Mouse (Mus musculus) heart, embryonic 13.5 days (tissue): ENCODE measurements around the gene Myh9. TPM values are rescaled to one million over a fixed set of nuclear protein-coding genes. Genes with fewer than 3 reads are reported as not detected.

ENCODE experiments used
- ATAC-seq: fragments of 200-750 bp; cut with Nextera tagmentation; 2 replicates; pipeline ENCODE4 v1.8.0; 2017; ENCODE audit warnings: moderate TSS enrichment; ENCODE audit not compliant: insufficient number of reproducible peaks, low FRiP score, low TSS enrichment; ENCODE audit errors: extremely low read depth
- H3K27ac ChIP-seq: fragments of 300-500 bp; sonication (generic); replicated peaks from 2 replicates; pipeline ENCODE4 v1.5.1; 2015; ENCODE audit warnings: moderate library complexity, mild to moderate bottlenecking, inconsistent platforms
- H3K27me3 ChIP-seq: fragments of 300-500 bp; sonication (generic); replicated peaks from 2 replicates; pipeline ENCODE4 v1.6.1; 2015; ENCODE audit warnings: mild to moderate bottlenecking, inconsistent platforms
- H3K36me3 ChIP-seq: fragments of 300-500 bp; sonication (generic); 2 replicates; pipeline ENCODE4 v1.6.1; 2015; ENCODE audit warnings: mild to moderate bottlenecking, inconsistent platforms
- H3K4me1 ChIP-seq: fragments of 300-500 bp; sonication (generic); 2 replicates; pipeline ENCODE4 v1.6.1; 2015; ENCODE audit warnings: inconsistent platforms
- H3K4me2 ChIP-seq: fragments of 300-500 bp; sonication (generic); 2 replicates; pipeline ENCODE4 v1.6.1; 2015; ENCODE audit warnings: inconsistent platforms, mild to moderate bottlenecking, moderate library complexity
- H3K4me3 ChIP-seq: fragments of 300-500 bp; sonication (generic); 2 replicates; pipeline ENCODE4 v1.5.1; 2015; ENCODE audit warnings: moderate library complexity, mild to moderate bottlenecking, inconsistent platforms
- H3K9ac ChIP-seq: fragments of 300-500 bp; sonication (generic); 2 replicates; pipeline ENCODE4 v1.6.1; 2015; ENCODE audit warnings: inconsistent platforms, mild to moderate bottlenecking, moderate library complexity
- H3K9me3 ChIP-seq: fragments of 300-500 bp; sonication (generic); 2 replicates; pipeline ENCODE4 v1.6.1; 2016; ENCODE audit warnings: inconsistent platforms
- WGBS: fragments of 180-500 bp; shearing (Covaris S2); methylation state at CpG from one replicate; pipeline ENCODE4 v1.1.7; 2015; ENCODE audit warnings: mixed read lengths; 5-methylcytosine and 5-hydroxymethylcytosine counted together
- polyA plus RNA-seq: library from polyadenylated mRNA; unstranded; fragments of >200 nt; fragmentation: Nextera tagmentation; extraction: Ambion mirVana; gene quantifications from 2 replicates; pipeline ENCODE4 v1.2.1, GENCODE M21; 2015

Myh9 gene
- polyA plus RNA-seq, 1 experiment from 2014 or later: 25.0 TPM

DNA sequence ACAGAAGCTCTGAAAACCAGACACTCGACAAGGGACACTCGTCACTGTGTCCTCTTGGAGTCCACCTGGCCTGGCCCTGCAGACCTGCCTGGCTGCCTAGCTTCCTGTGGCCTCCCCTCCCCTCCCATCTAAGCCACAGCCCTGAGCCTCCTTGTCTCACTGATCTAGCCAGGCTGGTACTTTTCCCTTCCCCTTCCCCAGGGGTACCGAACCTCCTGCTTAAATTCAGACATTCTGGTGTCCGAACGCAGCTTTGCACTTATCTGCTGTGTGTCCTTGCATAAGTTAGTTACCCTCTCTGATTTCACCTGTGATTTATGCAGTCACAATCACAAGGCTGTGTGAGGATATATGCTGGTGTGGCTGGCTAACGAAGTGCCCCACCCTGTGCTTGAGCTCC is 40.3 kb upstream of the Myh9 start:
- Histone ChIP-seq H3K27me3 (no peaks in the 10 kb centered on the region), H3K4me2 (peak overlapping the region; percentile 40; the same call in 1 of the 2 replicates), H3K4me1 (peaks cover 31% of the 10 kb centered on the region), H3K4me3 (no peak overlapping the region), H3K9me3 (no peaks in the 10 kb centered on the region), H3K27ac (peak overlapping the region; percentile 83), H3K9ac (peak overlapping the region; percentile 65; the same call in 1 of the 2 replicates), H3K36me3 (no peaks in the 10 kb centered on the region)
- 53% methylated on average over 6 of the region's 6 CpGs for WGBS
- no peak for ATAC-seq

DNA sequence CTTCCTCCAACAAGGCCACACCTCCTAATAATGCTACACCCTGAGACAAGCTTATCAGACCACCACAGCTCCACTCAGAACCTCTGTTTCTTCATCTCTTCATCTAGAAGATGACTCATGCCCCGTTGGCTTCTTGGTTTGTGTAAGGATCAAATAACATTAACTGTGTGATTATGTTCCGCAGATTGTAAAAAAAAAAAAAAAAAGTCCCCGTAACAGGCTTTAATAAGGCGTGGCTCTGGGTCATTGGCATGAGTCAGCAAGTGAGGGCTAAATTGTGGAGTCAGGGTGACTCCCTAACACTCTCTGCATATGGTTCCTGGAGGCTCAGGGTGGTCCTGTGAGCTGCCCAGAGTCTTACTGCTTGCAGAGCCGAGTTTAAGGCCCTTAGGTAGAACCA is 39.7 kb upstream of the Myh9 start:
- WGBS: 46% methylated on average over 5 of the region's 5 CpGs
- Histone ChIP-seq H3K27ac (0 out of 2 replicates have a peak overlapping the region, but pooled peaks have one; percentile 83), H3K9ac (no peak overlapping the region), H3K4me1 (peaks cover 27% of the 10 kb centered on the region), H3K9me3 (no peaks in the 10 kb centered on the region), H3K27me3 (no peaks in the 10 kb centered on the region), H3K4me3 (no peak overlapping the region), H3K4me2 (no peak overlapping the region), H3K36me3 (no peaks in the 10 kb centered on the region)
- ATAC-seq: no peak

DNA sequence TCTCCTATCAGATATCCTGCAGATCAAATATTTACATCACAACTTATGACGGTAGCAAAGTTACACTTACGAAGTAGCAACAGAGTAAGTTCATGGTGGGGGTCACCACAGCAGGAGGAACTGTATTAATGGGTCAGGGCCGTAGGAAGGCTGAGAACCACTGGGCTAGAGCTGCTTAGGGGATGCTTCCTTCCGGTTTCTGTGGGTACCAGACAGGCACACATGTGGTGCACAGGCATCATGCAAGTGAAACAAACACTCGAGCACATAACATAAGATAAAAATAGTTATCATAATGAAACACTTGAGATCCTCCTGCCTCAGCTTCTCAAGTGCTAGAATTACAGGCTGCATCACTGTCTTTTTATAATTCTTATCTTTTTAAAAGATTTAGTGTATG is 38.8 kb upstream of the Myh9 start:
- Histone ChIP-seq H3K4me3 (no peak overlapping the region), H3K4me2 (no peak overlapping the region), H3K27ac (no peak overlapping the region), H3K9ac (no peak overlapping the region), H3K36me3 (no peaks in the 10 kb centered on the region), H3K4me1 (peaks cover 22% of the 10 kb centered on the region), H3K9me3 (no peaks in the 10 kb centered on the region), H3K27me3 (no peaks in the 10 kb centered on the region)
- 78% methylated on average over 5 of the region's 5 CpGs for WGBS
- ATAC-seq: no peak

DNA sequence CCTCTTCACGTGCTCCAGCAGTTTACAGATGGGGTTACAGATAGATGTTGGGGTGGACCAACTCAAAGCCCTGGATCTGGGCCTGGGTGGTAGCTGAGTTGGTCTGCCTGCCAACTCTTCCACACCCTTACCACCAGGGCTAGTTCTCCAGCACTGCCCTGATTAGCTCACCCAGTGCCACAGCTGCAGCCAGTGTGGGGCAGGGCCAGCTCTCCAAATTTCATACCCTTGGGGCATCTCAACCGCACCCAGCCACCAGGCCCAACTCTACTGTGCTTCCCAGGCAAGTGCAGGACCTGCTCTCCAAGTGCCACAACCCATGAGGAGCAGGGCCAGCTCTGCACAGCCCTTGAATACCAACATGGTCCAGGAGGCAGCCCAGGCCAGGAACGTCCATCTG is 37.8 kb upstream of the Myh9 start:
- no peak for ATAC-seq

DNA sequence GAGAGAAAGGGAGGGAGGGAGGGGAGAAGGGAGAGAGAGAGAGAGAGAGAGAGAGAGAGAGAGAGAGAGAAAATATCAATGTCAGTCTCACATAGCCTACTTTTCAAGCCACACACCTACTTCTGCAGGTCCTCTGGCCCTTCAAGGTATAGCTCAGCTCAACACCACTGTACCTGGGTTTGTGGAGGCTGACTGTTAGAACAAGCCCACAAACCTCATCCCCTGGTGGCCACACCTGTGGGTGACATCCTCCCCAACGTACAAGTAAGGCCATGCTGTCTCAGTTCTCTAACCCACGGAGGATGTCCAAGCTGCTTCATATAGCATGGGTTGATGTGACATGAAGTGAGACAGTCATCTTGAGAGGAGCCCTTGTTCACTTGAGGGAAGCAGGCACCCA is 35.2 kb upstream of the Myh9 start:
- Histone ChIP-seq H3K36me3 (no peaks in the 10 kb centered on the region), H3K9me3 (no peaks in the 10 kb centered on the region), H3K4me3 (no peak overlapping the region), H3K27me3 (no peaks in the 10 kb centered on the region), H3K4me1 (peaks cover 14% of the 10 kb centered on the region), H3K4me2 (no peak overlapping the region), H3K27ac (no peak overlapping the region), H3K9ac (no peak overlapping the region)
- ATAC-seq: no peak
- 70% methylated on average over 2 of the region's 2 CpGs for WGBS

More for the DNA sequence above, 37.8 kb upstream of the Myh9 start:
- Histone ChIP-seq H3K27me3 (no peaks in the 10 kb centered on the region), H3K4me3 (no peak overlapping the region), H3K9ac (no peak overlapping the region), H3K36me3 (no peaks in the 10 kb centered on the region), H3K27ac (no peak overlapping the region), H3K4me1 (peaks cover 22% of the 10 kb centered on the region), H3K4me2 (no peak overlapping the region), H3K9me3 (no peaks in the 10 kb centered on the region)
- WGBS: 85% methylated on average over 3 of the region's 3 CpGs

DNA sequence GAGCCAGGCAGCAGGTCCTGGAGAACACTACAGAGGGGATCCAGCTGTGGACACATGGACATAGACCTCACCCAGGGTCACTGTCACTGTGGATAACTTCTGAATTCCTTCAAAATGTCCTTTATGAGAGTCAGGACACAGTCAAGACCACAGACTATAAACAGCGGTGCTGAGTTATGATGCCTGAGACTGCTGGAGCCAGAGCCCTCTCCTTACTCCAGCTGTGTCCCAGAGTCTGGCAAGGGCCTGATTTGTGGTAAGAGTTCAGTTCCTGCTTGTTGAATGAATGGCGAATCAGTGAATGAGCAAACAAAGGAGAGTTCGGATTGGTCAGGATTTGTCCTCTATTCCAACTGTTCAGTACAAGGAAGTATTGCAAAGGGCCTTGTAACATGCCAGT is 34.7 kb upstream of the Myh9 start:
- no peaks in the 10 kb centered on the region for H3K9me3 ChIP-seq
- H3K27me3 ChIP-seq: no peaks in the 10 kb centered on the region
- no peak for ATAC-seq
- WGBS: 75% methylated on average over 3 of the region's 3 CpGs
- no peak overlapping the region for H3K27ac ChIP-seq
- peaks cover 9% of the 10 kb centered on the region for H3K4me1 ChIP-seq
- H3K4me3 ChIP-seq: no peak overlapping the region
- H3K9ac ChIP-seq: no peak overlapping the region
- no peak overlapping the region for H3K4me2 ChIP-seq
- no peaks in the 10 kb centered on the region for H3K36me3 ChIP-seq

DNA sequence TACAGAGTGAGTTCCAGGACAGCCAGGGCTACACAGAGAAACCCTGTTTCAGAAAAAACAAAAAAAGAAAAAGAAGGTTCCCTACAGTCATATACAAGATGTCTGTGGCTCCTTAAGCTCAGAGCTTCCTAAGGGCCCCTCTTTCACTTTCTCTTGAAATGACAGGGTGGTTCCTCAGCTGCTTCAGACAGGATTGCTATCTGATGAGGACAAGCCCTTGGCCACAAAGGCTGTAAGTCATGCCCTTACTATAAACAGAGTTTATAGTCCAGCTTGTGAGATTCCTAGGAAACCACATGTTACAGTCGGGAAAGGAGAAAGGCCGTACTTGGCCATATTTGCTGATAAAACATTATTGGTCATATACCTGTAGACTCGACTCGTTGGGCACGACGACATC is 34.0 kb upstream of the Myh9 start:
- no peak for ATAC-seq
- no peaks in the 10 kb centered on the region for H3K36me3 ChIP-seq
- H3K9ac ChIP-seq: no peak overlapping the region
- H3K4me3 ChIP-seq: no peak overlapping the region
- H3K4me1 ChIP-seq: peaks cover 9% of the 10 kb centered on the region
- no peaks in the 10 kb centered on the region for H3K27me3 ChIP-seq
- 87% methylated on average over 6 of the region's 6 CpGs for WGBS
- H3K9me3 ChIP-seq: no peaks in the 10 kb centered on the region
- no peak overlapping the region for H3K27ac ChIP-seq
- H3K4me2 ChIP-seq: no peak overlapping the region

DNA sequence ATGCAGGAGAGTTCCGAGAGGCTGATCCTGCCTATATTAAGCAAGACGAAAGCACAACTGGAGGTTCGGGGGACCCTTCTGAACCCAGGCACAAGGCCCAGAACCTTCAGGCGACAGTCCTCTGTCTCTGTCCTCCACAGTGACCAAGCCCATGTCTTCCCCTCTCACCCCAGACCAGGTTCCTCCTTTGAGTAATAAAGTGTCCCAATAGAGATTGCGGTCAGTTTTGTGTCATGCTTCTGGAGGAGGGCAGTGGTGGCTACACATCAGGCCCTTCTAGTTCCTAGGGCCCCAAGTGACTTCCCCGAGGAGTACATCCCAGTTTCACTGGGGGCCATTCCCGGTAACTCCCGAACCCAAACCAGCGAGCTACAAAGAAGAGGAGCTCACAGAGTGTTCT is 32.8 kb upstream of the Myh9 start:
- Histone ChIP-seq H3K27me3 (no peaks in the 10 kb centered on the region), H3K4me2 (no peak overlapping the region), H3K9ac (no peak overlapping the region), H3K4me1 (peaks cover 9% of the 10 kb centered on the region), H3K36me3 (no peaks in the 10 kb centered on the region), H3K9me3 (no peaks in the 10 kb centered on the region), H3K27ac (no peak overlapping the region), H3K4me3 (no peak overlapping the region)
- 88% methylated on average over 9 of the region's 9 CpGs for WGBS
- ATAC-seq: no peak

DNA sequence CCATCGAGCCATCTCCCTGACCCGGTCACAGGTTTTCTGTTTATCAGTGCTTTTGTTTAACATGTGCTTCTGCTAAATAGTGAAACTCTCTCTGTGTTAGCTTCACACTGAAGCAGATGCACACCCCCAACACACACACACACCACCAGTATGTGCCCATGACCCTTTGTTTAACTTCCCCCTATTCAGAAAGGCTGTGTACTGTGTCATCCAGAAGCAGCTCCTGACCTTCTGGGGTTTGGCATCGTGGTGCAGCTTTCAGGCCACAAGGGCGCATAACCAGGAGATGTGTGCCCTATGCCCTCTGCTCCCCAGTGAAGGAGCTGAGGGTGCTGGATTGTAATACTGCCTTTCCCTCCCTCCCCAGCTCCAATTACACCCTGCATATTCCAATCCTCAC is 32.3 kb upstream of the Myh9 start:
- Histone ChIP-seq H3K9ac (no peak overlapping the region), H3K4me2 (no peak overlapping the region), H3K4me3 (no peak overlapping the region), H3K9me3 (no peaks in the 10 kb centered on the region), H3K27ac (no peak overlapping the region), H3K4me1 (peaks cover 9% of the 10 kb centered on the region), H3K36me3 (no peaks in the 10 kb centered on the region), H3K27me3 (no peaks in the 10 kb centered on the region)
- WGBS: 46% methylated on average over 4 of the region's 4 CpGs
- no peak for ATAC-seq

DNA sequence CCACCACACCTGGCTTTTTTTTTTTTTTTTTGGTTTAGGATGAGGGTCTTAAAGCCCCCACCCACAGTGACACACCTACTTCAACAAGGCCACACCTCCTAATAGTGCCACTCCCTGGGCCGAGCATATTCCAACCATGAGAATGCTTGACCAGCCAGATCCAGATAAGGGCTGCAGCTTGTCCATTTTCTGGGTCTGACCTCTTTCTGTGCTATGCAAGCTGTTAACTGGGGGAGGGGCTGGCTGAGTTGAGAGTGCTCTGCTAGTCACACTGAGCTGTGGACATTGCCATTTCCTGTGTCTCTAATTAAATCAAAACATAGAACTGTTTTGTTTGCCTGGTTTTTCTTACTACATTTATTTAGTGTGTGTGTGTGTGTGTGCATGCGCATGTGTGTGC is 31.6 kb upstream of the Myh9 start:
- no peak overlapping the region for H3K9ac ChIP-seq
- ATAC-seq: no peak
- H3K9me3 ChIP-seq: no peaks in the 10 kb centered on the region
- H3K4me2 ChIP-seq: no peak overlapping the region
- peaks cover 9% of the 10 kb centered on the region for H3K4me1 ChIP-seq
- no peak overlapping the region for H3K27ac ChIP-seq
- no peaks in the 10 kb centered on the region for H3K27me3 ChIP-seq
- H3K4me3 ChIP-seq: no peak overlapping the region
- no peaks in the 10 kb centered on the region for H3K36me3 ChIP-seq
- 56% methylated on average over 2 of the region's 2 CpGs for WGBS

DNA sequence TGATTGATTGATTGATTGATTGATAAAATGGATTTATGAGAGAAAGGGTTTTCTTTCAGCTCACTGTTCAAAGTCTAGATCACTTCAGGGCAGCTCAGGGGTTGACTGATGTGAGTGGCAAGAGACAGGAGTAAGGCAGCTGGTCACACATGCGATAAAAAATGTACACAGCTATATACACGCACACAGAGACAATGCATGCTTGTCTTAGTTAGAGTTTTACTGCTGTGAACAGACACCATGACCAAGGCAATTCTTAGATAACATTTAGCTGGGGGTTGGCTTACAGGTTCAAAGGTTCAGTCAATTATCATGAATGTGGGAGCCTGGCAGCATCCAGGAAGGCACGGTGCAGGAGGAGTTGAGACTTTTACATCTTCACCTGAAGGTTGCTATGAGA is 31.0 kb upstream of the Myh9 start:
- ATAC-seq: no peak
- H3K27ac ChIP-seq: no peak overlapping the region
- WGBS: 85% methylated on average over 3 of the region's 3 CpGs

DNA sequence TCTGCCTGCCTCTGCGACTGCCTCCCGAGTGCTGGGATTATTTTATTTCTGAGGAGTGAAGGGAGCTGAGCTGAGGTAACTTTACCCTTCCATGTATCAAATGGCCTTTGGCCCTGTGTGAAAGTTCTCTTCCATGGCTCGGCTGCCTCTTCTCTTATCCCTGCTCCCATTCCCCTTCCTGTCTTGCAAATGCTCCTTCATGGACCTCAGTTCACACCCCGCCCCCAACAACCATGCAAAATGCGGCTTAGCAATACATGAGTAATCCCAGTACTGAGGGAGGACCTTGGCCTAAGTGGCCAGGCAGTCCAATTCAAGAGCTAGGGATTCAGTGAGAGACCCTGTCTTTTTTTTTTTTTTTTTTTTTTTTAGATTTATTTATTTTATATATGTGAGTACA is 26.4 kb upstream of the Myh9 start:
- Histone ChIP-seq H3K4me1 (peaks cover 5% of the 10 kb centered on the region), H3K27ac (no peak overlapping the region), H3K27me3 (no peaks in the 10 kb centered on the region), H3K4me2 (no peak overlapping the region), H3K9me3 (no peaks in the 10 kb centered on the region), H3K36me3 (no peaks in the 10 kb centered on the region), H3K4me3 (no peak overlapping the region), H3K9ac (no peak overlapping the region)
- no peak for ATAC-seq
- 81% methylated on average over 5 of the region's 5 CpGs for WGBS

More for the DNA sequence above, 31.0 kb upstream of the Myh9 start:
- no peaks in the 10 kb centered on the region for H3K36me3 ChIP-seq
- peaks cover 9% of the 10 kb centered on the region for H3K4me1 ChIP-seq
- no peaks in the 10 kb centered on the region for H3K9me3 ChIP-seq
- H3K4me2 ChIP-seq: no peak overlapping the region
- no peak overlapping the region for H3K4me3 ChIP-seq
- no peak overlapping the region for H3K9ac ChIP-seq
- no peaks in the 10 kb centered on the region for H3K27me3 ChIP-seq
